Mouse (Mus musculus): ENCODE measurements around the gene Metap1d. TPM values are rescaled to one million over a fixed set of nuclear protein-coding genes. Genes with fewer than 3 reads are reported as not detected.

The Metap1d gene
- polyA plus RNA-seq, 1 experiment from 2014 or later, result 46.5 TPM

DNA sequence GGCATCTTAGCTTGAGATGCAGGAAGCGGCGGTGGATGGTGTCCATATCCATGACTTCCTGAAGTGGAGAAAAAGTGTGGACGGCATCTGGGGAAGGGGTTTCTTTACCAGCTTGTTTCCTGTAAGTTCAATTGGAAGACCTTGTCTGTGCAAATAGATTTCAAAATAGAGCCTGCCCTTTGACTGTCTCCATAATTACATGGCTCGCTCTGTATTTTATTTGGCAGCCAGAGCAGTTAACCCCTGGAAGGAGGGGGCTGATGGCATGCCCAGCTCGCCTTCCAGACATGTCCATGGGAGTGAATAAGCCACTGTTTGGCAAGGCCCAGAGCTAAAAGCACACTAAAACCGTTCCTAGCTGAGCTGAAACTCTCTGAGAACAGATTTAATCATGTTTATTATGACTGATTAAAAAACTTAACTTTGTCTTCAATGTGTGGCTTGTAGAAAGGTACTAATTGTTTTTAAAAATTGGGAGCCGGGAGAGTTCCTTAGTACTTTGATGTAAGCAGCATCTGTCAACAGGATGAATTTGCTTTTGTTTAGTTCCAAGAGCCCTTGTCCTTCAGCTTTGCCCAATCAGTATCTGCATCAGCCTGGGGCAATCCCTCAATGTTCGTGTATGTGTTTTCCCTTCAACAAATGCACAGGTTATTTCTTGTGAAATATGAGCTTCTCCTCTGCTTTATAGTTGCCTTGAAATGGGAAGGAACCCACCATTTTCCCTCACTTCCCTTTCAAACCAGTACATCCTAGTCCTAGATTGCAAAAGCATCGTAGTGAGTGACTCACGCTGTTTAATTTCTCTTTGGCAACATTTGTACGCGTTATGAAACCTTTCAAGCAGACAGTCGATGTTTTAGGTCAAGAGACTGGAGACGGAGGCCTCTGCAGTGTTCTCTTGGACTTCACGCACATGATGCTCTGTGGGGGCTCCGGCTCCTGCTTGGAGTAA lies 46.5 kb downstream of the Metap1d start:
- Histone ChIP-seq H3K27me3 (ENCODE audit: control insufficient read depth, insufficient read depth, low read length) (no peaks in the 10 kb centered on the region), H3K36me3 (ENCODE audit: control insufficient read depth, insufficient read depth) (no peaks in the 10 kb centered on the region), H3K9me3 (replicated peaks; ENCODE audit: control insufficient read depth, low read length) (no peaks in the 10 kb centered on the region), H3K4me2 (ENCODE audit: low read depth, low read length) (no peak overlapping the region), H3K9ac (ENCODE audit: low read length) (no peak overlapping the region), H3K27ac (ENCODE audit: low read length) (no peak overlapping the region), H3K4me1 (ENCODE audit: control insufficient read depth, insufficient read depth, low read length) (no peaks in the 10 kb centered on the region), H3K4me3 (ENCODE audit: low read length) (no peak overlapping the region)
- no peak for ATAC-seq (replicated peaks; ENCODE audit: extremely low read depth, insufficient read depth, low FRiP score)
- 70% methylated on average over 16 of the region's 16 CpGs for WGBS

GRCm38 (mm10) chr2:71504852-71505251 lies 51.8 kb downstream of the Metap1d start:
- Histone ChIP-seq H3K9me3 (replicated peaks; ENCODE audit: control insufficient read depth, low read length) (no peaks in the 10 kb centered on the region), H3K36me3 (ENCODE audit: control insufficient read depth, insufficient read depth) (no peaks in the 10 kb centered on the region), H3K27ac (ENCODE audit: low read length) (no peak overlapping the region), H3K4me1 (ENCODE audit: control insufficient read depth, insufficient read depth, low read length) (no peaks in the 10 kb centered on the region), H3K4me3 (ENCODE audit: low read length) (no peak overlapping the region), H3K4me2 (ENCODE audit: low read depth, low read length) (no peak overlapping the region), H3K9ac (ENCODE audit: low read length) (no peak overlapping the region), H3K27me3 (ENCODE audit: control insufficient read depth, insufficient read depth, low read length) (no peaks in the 10 kb centered on the region)
- ATAC-seq (replicated peaks; ENCODE audit: extremely low read depth, insufficient read depth, low FRiP score), result no peak
- WGBS, result 68% methylated on average over 9 of the region's 9 CpGs

DNA sequence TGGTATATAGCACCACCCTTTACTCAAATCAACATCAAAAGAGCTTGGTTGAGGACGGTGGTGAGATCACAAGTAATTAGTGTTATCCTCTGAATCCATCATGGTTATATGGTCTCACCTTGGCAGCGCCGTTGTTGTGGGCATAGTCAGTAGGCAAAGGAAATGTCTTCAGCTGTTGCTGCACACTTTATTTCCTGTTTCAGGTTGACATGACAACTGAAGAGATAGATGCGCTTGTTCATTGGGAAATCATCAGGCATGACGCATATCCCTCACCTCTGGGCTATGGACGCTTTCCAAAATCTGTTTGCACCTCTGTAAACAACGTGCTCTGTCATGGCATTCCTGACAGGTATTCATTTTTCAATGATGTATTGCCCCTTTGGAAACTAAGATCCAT lies 58.1 kb downstream of the Metap1d start:
- Histone ChIP-seq H3K4me1 (ENCODE audit: control insufficient read depth, insufficient read depth, low read length) (no peaks in the 10 kb centered on the region), H3K36me3 (ENCODE audit: control insufficient read depth, insufficient read depth) (0 out of 2 replicates have a peak, but pooled peaks cover 5% of the 10 kb centered on the region), H3K4me3 (ENCODE audit: low read length) (no peak overlapping the region), H3K4me2 (ENCODE audit: low read depth, low read length) (no peak overlapping the region), H3K9ac (ENCODE audit: low read length) (no peak overlapping the region), H3K9me3 (replicated peaks; ENCODE audit: control insufficient read depth, low read length) (no peaks in the 10 kb centered on the region), H3K27me3 (ENCODE audit: control insufficient read depth, insufficient read depth, low read length) (no peaks in the 10 kb centered on the region), H3K27ac (ENCODE audit: low read length) (no peak overlapping the region)
- no peak for ATAC-seq (replicated peaks; ENCODE audit: extremely low read depth, insufficient read depth, low FRiP score)
- 87% methylated on average over 7 of the region's 7 CpGs for WGBS

- H3K36me3 ChIP-seq (ENCODE audit: control insufficient read depth, insufficient read depth), result 0 out of 2 replicates have a peak, but pooled peaks cover 5% of the 10 kb centered on the region
- no peak overlapping the region for H3K9ac ChIP-seq (ENCODE audit: low read length)
- H3K4me1 ChIP-seq (ENCODE audit: control insufficient read depth, insufficient read depth, low read length), result no peaks in the 10 kb centered on the region
- no peaks in the 10 kb centered on the region for H3K9me3 ChIP-seq (replicated peaks; ENCODE audit: control insufficient read depth, low read length)
- no peak overlapping the region for H3K4me2 ChIP-seq (ENCODE audit: low read depth, low read length)
- no peaks in the 10 kb centered on the region for H3K27me3 ChIP-seq (ENCODE audit: control insufficient read depth, insufficient read depth, low read length)
- ATAC-seq (replicated peaks; ENCODE audit: extremely low read depth, insufficient read depth, low FRiP score), result no peak
- no peak overlapping the region for H3K27ac ChIP-seq (ENCODE audit: low read length)
- no peak overlapping the region for H3K4me3 ChIP-seq (ENCODE audit: low read length)
- 80% methylated on average over 9 of the region's 9 CpGs for WGBS
Observed at GRCm38 (mm10) chr2:71512326-71512725, 59.2 kb downstream of the Metap1d start.

GRCm38 (mm10) chr2:71516995-71517394 lies 63.9 kb downstream of the Metap1d start:
- no peak overlapping the region for H3K27ac ChIP-seq (ENCODE audit: low read length)
- no peak overlapping the region for H3K4me2 ChIP-seq (ENCODE audit: low read depth, low read length)
- no peak overlapping the region for H3K9ac ChIP-seq (ENCODE audit: low read length)
- H3K4me3 ChIP-seq (ENCODE audit: low read length), result no peak overlapping the region
- H3K4me1 ChIP-seq (ENCODE audit: control insufficient read depth, insufficient read depth, low read length), result no peaks in the 10 kb centered on the region
- ATAC-seq (replicated peaks; ENCODE audit: extremely low read depth, insufficient read depth, low FRiP score), result no peak
- WGBS, result 82% methylated on average over 4 of the region's 4 CpGs
- 0 out of 2 replicates have a peak, but pooled peaks cover 3% of the 10 kb centered on the region for H3K36me3 ChIP-seq (ENCODE audit: control insufficient read depth, insufficient read depth)
- H3K9me3 ChIP-seq (replicated peaks; ENCODE audit: control insufficient read depth, low read length), result no peaks in the 10 kb centered on the region
- H3K27me3 ChIP-seq (ENCODE audit: control insufficient read depth, insufficient read depth, low read length), result peaks cover 7% of the 10 kb centered on the region

DNA sequence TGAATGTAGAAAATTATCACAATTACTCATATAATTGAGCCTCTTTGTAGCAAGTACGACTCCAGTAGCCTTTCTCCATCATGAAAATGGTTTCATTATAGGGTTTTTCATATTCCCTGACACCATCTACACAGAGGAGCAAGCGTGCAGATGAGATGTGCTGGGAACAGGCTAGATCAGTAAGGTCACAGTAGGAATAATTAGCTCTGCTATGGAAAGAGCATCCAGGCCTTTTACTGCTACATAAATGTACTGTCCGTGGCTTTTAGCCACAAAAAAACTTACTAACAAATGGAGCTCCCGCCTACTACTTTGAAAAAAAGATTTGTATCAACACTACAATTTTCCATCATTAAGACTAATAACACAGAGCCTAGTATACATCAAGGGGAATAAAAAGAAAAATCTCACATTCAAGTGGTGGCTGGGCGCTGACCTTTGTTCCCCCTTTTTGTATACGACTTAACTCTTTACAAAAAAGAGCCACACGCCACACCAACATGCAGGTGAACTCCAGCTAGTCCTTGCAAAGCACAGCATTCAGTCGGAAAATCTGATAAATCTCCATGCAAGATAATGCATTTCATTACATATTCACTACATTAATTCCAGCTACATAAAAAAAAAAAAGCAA lies 64.5 kb downstream of the Metap1d start:
- ATAC-seq (replicated peaks; ENCODE audit: extremely low read depth, insufficient read depth, low FRiP score), result no peak

GRCm38 (mm10) chr2:71522871-71523270 lies 69.8 kb downstream of the Metap1d start:
- Histone ChIP-seq H3K9me3 (replicated peaks; ENCODE audit: control insufficient read depth, low read length) (no peaks in the 10 kb centered on the region), H3K36me3 (ENCODE audit: control insufficient read depth, insufficient read depth) (no peaks in the 10 kb centered on the region), H3K27me3 (ENCODE audit: control insufficient read depth, insufficient read depth, low read length) (peaks cover 59% of the 10 kb centered on the region), H3K4me1 (ENCODE audit: control insufficient read depth, insufficient read depth, low read length) (no peaks in the 10 kb centered on the region), H3K4me3 (ENCODE audit: low read length) (no peak overlapping the region), H3K4me2 (ENCODE audit: low read depth, low read length) (no peak overlapping the region), H3K9ac (ENCODE audit: low read length) (no peak overlapping the region), H3K27ac (ENCODE audit: low read length) (no peak overlapping the region)
- ATAC-seq (replicated peaks; ENCODE audit: extremely low read depth, insufficient read depth, low FRiP score), result no peak
- WGBS, result 35% methylated on average over 4 of the region's 4 CpGs

More for the DNA sequence above, 64.5 kb downstream of the Metap1d start:
- no peak overlapping the region for H3K27ac ChIP-seq (ENCODE audit: low read length)
- no peaks in the 10 kb centered on the region for H3K9me3 ChIP-seq (replicated peaks; ENCODE audit: control insufficient read depth, low read length)
- H3K27me3 ChIP-seq (ENCODE audit: control insufficient read depth, insufficient read depth, low read length), result peaks cover 10% of the 10 kb centered on the region
- no peak overlapping the region for H3K4me2 ChIP-seq (ENCODE audit: low read depth, low read length)
- no peak overlapping the region for H3K9ac ChIP-seq (ENCODE audit: low read length)
- no peaks in the 10 kb centered on the region for H3K36me3 ChIP-seq (ENCODE audit: control insufficient read depth, insufficient read depth)
- WGBS, result 85% methylated on average over 8 of the region's 8 CpGs
- no peak overlapping the region for H3K4me3 ChIP-seq (ENCODE audit: low read length)
- H3K4me1 ChIP-seq (ENCODE audit: control insufficient read depth, insufficient read depth, low read length), result no peaks in the 10 kb centered on the region

DNA sequence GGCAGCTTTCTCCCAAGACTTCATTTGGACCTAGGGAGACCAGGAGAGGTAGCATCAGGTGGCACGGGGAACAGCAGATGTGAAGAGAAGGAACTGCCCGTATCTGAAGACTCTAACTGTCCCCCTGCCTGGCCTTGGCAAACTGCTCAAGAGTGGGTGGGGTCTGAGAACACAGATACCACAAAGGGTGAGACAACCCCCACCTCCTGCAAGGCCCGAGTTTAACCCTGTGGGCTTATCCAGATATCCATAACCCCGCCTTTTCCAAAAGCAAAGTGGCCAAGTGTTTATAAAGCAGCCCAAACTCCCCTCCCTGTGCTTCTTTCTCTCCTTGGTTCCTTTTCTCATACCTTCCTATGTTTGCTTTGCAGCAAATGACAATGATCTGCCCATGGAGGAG lies 70.4 kb downstream of the Metap1d start:
- Histone ChIP-seq H3K4me2 (ENCODE audit: low read depth, low read length) (no peak overlapping the region), H3K4me3 (ENCODE audit: low read length) (no peak overlapping the region), H3K4me1 (ENCODE audit: control insufficient read depth, insufficient read depth, low read length) (no peaks in the 10 kb centered on the region), H3K9me3 (replicated peaks; ENCODE audit: control insufficient read depth, low read length) (no peaks in the 10 kb centered on the region), H3K27me3 (ENCODE audit: control insufficient read depth, insufficient read depth, low read length) (peaks cover 64% of the 10 kb centered on the region), H3K36me3 (ENCODE audit: control insufficient read depth, insufficient read depth) (no peaks in the 10 kb centered on the region), H3K9ac (ENCODE audit: low read length) (no peak overlapping the region), H3K27ac (ENCODE audit: low read length) (0 out of 2 replicates have a peak overlapping the region, but pooled peaks have one; percentile 4)
- ATAC-seq (replicated peaks; ENCODE audit: extremely low read depth, insufficient read depth, low FRiP score), result no peak
- 37% methylated on average over 4 of the region's 4 CpGs for WGBS

- Histone ChIP-seq H3K27ac (ENCODE audit: low read length) (no peak overlapping the region), H3K4me2 (ENCODE audit: low read depth, low read length) (no peak overlapping the region), H3K4me3 (ENCODE audit: low read length) (no peak overlapping the region), H3K4me1 (ENCODE audit: control insufficient read depth, insufficient read depth, low read length) (peaks cover 9% of the 10 kb centered on the region), H3K9ac (ENCODE audit: low read length) (no peak overlapping the region), H3K27me3 (ENCODE audit: control insufficient read depth, insufficient read depth, low read length) (peaks cover 78% of the 10 kb centered on the region), H3K9me3 (replicated peaks; ENCODE audit: control insufficient read depth, low read length) (no peaks in the 10 kb centered on the region), H3K36me3 (ENCODE audit: control insufficient read depth, insufficient read depth) (no peaks in the 10 kb centered on the region)
- no peak for ATAC-seq (replicated peaks; ENCODE audit: extremely low read depth, insufficient read depth, low FRiP score)
- WGBS, result 35% methylated on average over 13 of the region's 13 CpGs
Observed at GRCm38 (mm10) chr2:71524763-71525162, 71.7 kb downstream of the Metap1d start.
